Mouse (Mus musculus) heart, adult 2 months (tissue): ENCODE results near the gene Npvf. TPM values are rescaled to one million over a fixed set of nuclear protein-coding genes. Genes with fewer than 3 reads are reported as not detected.
"Not testable (repeated sequence)": the region's sequence is repeated elsewhere in the genome, so short reads cannot be mapped to it uniquely, and the experiment has no call there.

Source experiments
- DNase-seq, 2 experiments: peaks; one replicate each; pipeline ENCODE4 v3.0.0; 2021
- H3K27ac ChIP-seq: fragments of 200-600 bp; 2 replicates; pipeline ENCODE4 v1.8.1; 2022
- H3K27me3 ChIP-seq: fragments of 200-500 bp; 2 replicates; pipeline ENCODE4 v1.6.1; 2012; ENCODE audit warnings: mild to moderate bottlenecking, low read length, inconsistent platforms, mixed read lengths; ENCODE audit not compliant: control insufficient read depth, insufficient read depth
- H3K36me3 ChIP-seq: fragments of 200-500 bp; 2 replicates; pipeline ENCODE4 v1.6.1; 2012; ENCODE audit warnings: low read length, inconsistent platforms; ENCODE audit not compliant: control insufficient read depth, insufficient read depth
- H3K4me1 ChIP-seq: fragments of 200-500 bp; 2 replicates; pipeline ENCODE4 v1.6.1; 2011; ENCODE audit warnings: low read length; ENCODE audit not compliant: control insufficient read depth, insufficient read depth
- H3K4me3 ChIP-seq: fragments of 200-600 bp; 2 replicates; pipeline ENCODE4 v1.8.1; 2022
- H3K79me2 ChIP-seq: fragments of 200-500 bp; replicated peaks from 2 replicates; pipeline ENCODE4 v1.6.1; 2012; ENCODE audit warnings: mild to moderate bottlenecking, inconsistent platforms, low read length, moderate library complexity, mixed read lengths; ENCODE audit not compliant: control insufficient read depth, insufficient read depth
- H3K9ac ChIP-seq: fragments of 200-500 bp; 2 replicates; pipeline ENCODE4 v1.6.1; 2012; ENCODE audit warnings: low read depth, mild to moderate bottlenecking, control low read depth, inconsistent platforms, low read length, mixed read lengths
- CTCF ChIP-seq: fragments of 200-600 bp; IDR thresholded peaks from 2 replicates; pipeline ENCODE4 v1.8.1; 2022; ENCODE audit warnings: antibody characterized with exemption, mild to moderate bottlenecking, moderate library complexity
- EP300 ChIP-seq: fragments of 200-500 bp; IDR thresholded peaks from 2 replicates; pipeline ENCODE4 v1.6.1; 2011; ENCODE audit warnings: low read depth, low read length, control low read depth; ENCODE audit not compliant: insufficient read depth
- WGBS: fragments of 180-500 bp; shearing (Covaris S2); methylation state at CpG from one replicate; pipeline ENCODE4 v1.1.7; 2018; 5-methylcytosine and 5-hydroxymethylcytosine counted together
- intact Hi-C: fragments of 180-260 bp; cut with DNase I; formaldehyde crosslinking; loops from one replicate; pipeline ENCODE4 v1.15.1; 2025
- polyA plus RNA-seq: library from polyadenylated mRNA; depleted of rRNA; stranded (reverse); fragments of >200 nt; gene quantifications from 2 replicates; pipeline ENCODE4 v1.2.3, GENCODE M21; 2012; rRNA removed
- total RNA-seq, 2 experiments: library from RNA; stranded (reverse); gene quantifications; 2 replicates each; pipeline ENCODE4 v1.2.3; 2021

Gene Npvf
- total and polyA plus RNA-seq, 3 experiments = not detected

DNA sequence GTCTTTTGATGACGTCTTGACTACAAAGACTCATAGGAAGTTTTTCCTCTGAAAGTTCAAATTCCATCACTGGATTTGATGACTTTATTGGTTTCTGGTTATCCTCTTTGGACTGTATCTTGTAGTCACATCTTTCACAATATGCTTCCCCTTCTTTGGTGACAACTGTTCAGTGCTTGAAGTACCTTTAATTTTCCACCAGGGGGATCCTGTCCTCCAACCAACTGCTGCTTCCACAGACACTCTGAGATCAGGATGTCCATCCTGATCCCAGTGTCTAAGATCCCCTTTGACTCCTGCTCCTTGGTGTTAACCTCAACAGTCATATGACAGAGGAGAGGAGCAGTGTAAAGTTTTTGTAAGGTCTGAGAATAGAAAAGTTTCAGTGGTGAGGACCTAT, 36.0 kb downstream of the Npvf start:
- H3K27me3 ChIP-seq, H3K9ac ChIP-seq, intact Hi-C loops, H3K36me3 ChIP-seq, H3K4me3 ChIP-seq, H3K27ac ChIP-seq, H3K4me1 ChIP-seq, H3K79me2 ChIP-seq, DNase-seq: not testable (repeated sequence)
- peak; percentile 35 for TF ChIP-seq CTCF
- 87% methylated on average over 1 of the region's 1 CpGs for WGBS

DNA sequence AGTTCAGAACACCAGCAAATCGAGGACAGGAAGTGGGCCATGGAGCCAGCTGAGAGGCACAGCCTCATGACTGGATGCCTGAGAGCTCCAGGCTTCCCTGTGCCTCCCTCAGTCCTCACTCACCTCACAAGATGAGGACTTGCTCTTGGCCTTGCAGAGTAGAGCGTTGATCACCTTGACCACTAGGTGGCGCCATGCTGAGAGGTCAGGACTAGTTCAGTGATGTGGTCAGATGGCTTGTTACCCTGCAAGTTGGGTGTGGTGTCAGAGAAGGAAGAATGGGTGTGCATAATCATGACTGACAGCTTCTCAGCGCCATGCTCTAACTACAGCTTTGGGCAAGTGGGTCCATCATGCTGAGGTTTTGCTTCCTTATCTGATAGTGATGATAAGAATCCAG, 52.6 kb downstream of the Npvf start:
- Histone ChIP-seq H3K9ac (no peak overlapping the region), H3K4me3 (no peak overlapping the region), H3K36me3 (no peaks in the 10 kb centered on the region), H3K79me2 (no peaks in the 10 kb centered on the region), H3K4me1 (no peaks in the 10 kb centered on the region), H3K27me3 (no peaks in the 10 kb centered on the region), H3K27ac (no peak overlapping the region)
- intact Hi-C loops = no loop called here
- DNase-seq = peak in 1 of 2 experiments; percentile 21
- no peak for TF ChIP-seq EP300
- TF ChIP-seq CTCF = peak; percentile 63
- WGBS = 31% methylated on average over 4 of the region's 4 CpGs

Other genes with a start within 250 kb of the Npvf start
- gene Osbpl3, start 198.2 kb downstream of the Npvf start, total RNA-seq = 10 to 100 TPM; 25.4 to 26.5 TPM
- 12.8 and 15.6 TPM in 2 replicates for gene Osbpl3, start 198.2 kb downstream of the Npvf start, polyA plus RNA-seq
- 100 to 1,000 TPM; 153 to 156 TPM for gene Cycs, start 87.9 kb downstream of the Npvf start, total RNA-seq
- 29.6 and 71.5 TPM in 2 replicates for gene Cycs, start 87.9 kb downstream of the Npvf start, polyA plus RNA-seq
- under 1 TPM; 0.20 to 0.29 TPM for gene 4921507P07Rik, start 57.8 kb downstream of the Npvf start, total RNA-seq
- gene 4921507P07Rik, start 57.8 kb downstream of the Npvf start, polyA plus RNA-seq = 0.29 and 0.41 TPM in 2 replicates